Mouse (Mus musculus) gastrocnemius, postnatal 25 days (tissue): ENCODE results near the gene Gm960. TPM values are rescaled to one million over a fixed set of nuclear protein-coding genes. Genes with fewer than 3 reads are reported as not detected.

Experiments
- DNase-seq: peaks from one replicate; pipeline ENCODE4 v3.0.0; 2022
- total RNA-seq, 2 experiments: library from RNA; stranded (reverse); gene quantifications; 1 replicate in 1 of 2; 2 replicates in 1 of 2; pipeline ENCODE4 v1.2.3; 2021

The Gm960 gene
- total RNA-seq, 2 experiments from 2014 or later = not detected

- no peak for DNase-seq
Observed at GRCm38 (mm10) chr19:4712156-4712780, 13.8 kb upstream of the Gm960 start.

DNA sequence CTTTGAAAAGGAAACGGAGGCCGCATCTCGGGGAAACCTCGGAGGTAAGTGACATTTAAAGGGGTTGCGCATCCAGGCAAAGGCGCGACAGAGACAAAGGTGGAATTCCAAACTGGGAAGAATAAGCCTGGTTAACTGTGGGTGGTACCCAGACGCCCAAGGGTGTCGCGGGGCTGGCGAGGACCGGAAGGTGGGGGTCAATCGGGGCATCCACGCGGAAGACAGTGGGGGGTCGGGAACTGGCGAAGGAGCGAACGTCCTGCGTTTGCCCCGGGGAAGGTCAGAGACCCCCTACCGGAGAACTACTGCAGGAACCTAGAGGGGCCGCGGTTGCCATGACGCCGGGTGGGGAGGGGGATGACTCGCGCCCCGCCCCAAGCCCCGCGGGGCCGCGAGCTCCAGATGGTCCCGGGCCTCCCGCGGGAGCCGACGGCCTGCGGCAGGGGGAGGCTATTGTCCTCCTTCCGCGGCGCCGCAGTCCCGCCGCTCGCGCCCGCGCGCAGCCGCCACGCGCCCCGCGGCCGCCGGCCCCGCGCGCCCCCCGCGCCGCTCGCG lies 13.2 kb upstream of the Gm960 start:
- DNase-seq = no peak

DNA sequence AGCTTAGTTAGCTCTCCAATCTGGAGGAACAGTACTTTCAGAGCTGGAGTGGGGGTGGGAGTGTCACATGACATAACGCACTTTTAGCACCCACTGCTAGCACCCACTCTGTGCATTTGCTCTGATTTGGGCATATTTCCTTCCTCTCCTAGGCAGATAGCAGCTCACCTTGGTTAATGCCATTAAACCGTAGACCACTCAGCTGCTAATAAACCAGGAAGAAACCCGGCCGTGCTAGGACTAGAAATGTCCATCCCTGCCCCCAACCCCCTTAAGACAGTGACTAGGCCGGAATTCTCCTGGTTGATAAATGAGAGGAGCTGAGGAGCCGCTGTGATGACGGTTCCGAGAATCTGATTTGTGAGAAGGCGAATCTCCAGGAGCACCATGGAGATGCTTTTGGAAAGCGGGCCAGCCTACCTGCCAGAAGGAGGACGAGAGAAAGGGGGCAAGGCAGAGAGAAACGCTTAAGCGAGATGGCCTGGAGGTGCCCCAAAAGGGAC lies 12.7 kb upstream of the Gm960 start, which contains the start of gene Sptbn2:
Gene Sptbn2, plus strand, starts transcription at position 70 of the 503 bp plus-strand sequence.
- no peak for DNase-seq

DNA sequence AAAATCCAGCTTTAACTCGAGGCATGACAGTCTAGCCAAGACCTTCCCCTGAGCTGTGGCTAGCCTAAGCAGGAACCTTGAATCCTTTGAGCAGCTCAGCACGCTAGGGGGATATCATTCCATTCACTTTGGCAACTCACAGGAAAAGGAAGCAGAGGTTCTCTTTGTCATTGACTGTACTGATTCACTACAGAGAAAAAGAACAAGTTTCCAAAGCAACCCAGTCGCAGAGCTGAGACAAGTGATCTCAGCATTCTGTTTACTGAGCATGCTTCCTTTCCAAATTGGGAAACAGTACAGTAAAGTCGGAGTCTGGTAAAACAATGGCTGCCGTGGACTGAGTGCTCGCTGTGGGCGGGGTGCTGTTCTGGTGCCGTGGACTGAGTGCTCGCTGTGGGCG lies 10.3 kb upstream of the Gm960 start:
- no peak for DNase-seq

DNA sequence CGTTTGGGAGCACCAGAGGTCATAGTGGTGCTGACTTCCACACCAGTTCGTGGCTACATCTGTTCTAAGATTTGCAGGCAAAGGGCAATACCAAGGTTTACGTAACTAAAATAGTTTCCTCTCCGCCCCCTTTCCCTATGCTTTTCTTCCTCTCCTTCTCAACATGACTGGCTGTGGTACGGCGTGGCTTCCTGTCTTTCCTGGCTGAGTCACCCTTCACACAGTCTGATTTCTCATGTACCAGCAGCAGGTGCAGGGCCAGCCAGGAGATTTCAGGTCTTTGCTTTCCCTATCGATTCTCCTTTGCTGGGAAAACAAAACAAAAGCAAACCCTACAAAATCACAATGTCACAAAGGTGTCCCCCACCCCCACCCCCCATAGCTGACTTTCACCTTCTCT lies 2.8 kb upstream of the Gm960 start:
- no peak for DNase-seq

- DNase-seq = no peak
Observed at GRCm38 (mm10) chr19:4700656-4701055, 2.2 kb upstream of the Gm960 start.

- no peak for DNase-seq
Observed at GRCm38 (mm10) chr19:4699821-4700220, 1.4 kb upstream of the Gm960 start.

DNA sequence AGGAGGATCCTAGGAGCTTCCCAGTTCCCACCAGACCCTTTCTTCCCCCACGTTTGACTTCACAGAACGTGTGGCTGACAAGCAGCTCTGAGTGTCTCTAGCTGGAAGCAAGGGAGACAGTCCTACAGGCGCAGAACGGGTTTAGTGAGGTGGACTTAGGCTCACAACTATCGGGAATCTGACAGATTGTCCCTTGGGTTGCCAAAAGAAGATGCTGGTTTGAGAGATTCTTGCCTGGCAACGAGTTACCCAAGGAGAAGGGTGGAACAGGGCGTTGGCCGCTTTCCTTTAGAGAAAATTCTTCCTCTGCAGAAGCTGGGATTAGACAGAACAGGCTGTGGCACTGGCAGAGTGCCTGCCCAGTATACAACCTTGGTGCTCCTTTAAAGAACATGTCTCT lies 388 bp upstream of the Gm960 start:
- DNase-seq = no peak

DNA sequence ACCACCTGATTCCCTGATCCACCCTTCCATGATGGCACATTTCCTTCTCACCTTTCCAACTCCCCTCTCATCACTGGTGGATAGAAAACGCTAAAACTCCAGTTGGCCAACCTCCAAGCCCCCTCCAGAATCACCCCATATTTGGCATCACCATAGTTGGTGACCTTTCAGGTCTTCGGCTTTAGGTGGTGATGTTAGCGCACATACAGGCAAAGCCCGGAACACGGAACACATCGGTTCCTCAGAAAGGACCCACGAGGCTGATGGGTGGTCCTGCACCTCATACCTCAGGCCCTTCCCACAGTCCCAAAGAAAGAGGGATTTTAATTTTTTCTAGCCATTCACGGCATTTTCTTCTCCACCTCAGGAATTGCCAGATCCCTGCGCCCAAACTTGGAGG lies 747 bp downstream of the Gm960 start:
- DNase-seq = no peak

- DNase-seq = no peak
Observed at GRCm38 (mm10) chr19:4697121-4697520, 1.3 kb downstream of the Gm960 start.

GRCm38 (mm10) chr19:4694346-4694745 lies 4.1 kb downstream of the Gm960 start:
- no peak for DNase-seq

- DNase-seq = no peak
Observed at GRCm38 (mm10) chr19:4672401-4672800, 26.1 kb downstream of the Gm960 start.

DNA sequence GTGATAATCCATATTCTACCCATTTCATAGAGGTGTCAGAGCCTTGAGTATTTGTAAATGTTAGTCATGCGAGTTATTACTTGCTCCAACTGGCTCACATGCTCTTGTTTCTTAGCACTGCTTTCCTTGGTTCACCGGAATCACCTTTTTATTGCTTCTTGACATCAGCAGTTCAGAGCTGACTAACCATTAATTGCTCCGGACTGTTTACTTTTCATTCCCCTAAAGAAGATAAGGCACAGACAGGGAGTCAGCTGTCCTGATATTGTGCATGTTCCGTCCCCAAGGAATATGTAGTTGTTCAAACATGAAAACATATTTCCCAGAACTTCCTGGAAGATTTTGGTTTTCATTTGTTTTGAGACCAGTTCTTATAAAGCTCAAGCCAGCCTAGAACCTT lies 27.7 kb downstream of the Gm960 start:
- no peak for DNase-seq

- no peak for DNase-seq
Observed at GRCm38 (mm10) chr19:4666815-4667214, 31.7 kb downstream of the Gm960 start.

GRCm38 (mm10) chr19:4658156-4658555 lies 40.3 kb downstream of the Gm960 start:
- DNase-seq = no peak

DNA sequence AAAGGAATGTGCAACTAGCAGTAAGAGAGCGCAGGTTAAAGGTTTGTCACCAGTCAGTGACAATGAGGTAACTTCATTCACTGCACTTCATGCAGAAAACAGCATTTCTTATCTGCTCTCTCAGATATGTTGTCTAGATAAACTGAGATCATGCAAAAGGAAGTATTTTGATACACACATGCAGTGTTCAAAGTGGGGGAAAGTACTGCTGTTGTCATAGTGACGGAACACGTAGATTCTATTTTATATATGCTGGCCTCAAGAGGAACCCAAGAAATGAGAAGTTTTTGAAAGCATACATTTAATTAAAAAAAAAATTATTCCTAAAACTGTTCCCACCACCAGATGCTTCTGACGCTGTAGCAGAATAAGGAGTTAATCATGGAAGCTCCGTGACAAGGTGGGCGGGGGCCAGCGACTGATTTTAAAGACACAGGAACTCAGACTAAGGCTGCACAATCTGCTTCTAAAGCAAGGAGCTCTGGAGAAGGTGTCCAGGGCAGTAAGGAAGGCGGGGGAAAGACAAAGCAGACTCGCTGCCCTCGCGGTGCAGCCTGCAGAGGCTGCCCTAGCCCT lies 51.5 kb downstream of the Gm960 start:
- DNase-seq = no peak

- DNase-seq = no peak
Observed at GRCm38 (mm10) chr19:4644271-4644670, 54.2 kb downstream of the Gm960 start.

GRCm38 (mm10) chr19:4635986-4636385 lies 62.5 kb downstream of the Gm960 start:
- DNase-seq = no peak

DNA sequence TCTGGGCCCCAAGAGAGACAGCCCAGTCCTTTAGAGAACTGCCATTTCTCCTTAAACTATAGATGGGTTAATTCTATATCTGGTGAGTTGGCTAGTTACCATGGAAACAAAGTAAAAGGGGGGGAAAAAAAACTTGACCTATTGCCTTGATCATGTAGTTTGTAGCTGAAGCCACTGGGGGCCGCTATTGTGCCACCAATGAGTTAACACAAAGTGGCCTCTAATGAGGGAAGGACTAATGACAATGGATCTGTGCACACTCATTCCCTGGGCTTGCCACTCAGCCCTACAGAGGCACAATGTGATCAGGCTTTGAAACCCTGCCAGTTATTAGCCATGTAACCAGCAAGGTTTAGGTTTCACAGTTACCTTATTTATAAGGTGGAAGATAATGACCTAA lies 69.6 kb downstream of the Gm960 start:
- no peak for DNase-seq

DNA sequence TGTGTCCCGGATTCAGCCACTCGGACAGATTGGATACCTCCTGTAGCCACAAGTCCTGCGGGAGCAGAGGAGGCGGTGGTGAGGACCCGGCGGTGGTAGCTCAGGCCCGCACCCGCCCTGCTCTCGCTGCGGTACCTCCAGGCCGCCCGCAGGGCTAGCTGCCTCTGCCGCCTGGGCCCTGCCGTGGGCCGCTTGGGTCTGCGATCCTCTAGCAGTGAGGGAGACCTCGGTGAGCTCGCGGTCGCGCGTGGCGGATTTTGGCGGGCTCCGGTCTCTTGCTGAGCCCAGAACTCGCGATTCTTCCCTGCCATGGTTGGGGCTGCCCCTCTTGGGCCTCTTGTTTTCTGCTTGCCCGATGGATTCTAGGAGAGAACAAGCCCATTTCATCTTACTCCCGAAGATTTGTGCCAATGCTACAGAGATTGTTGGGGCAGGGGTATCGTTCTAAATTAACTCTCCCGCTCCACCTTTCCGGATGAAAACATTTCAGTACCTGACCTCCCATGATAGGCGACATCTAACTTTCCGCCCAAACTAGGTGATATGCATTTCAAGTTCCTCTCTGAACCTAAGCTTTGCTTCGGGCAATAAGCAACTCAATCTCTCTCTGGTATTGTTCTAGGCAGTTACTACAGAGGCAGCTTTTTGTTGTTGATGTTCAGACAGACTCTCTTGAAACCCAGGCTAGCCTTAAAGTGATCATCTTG lies 72.5 kb downstream of the Gm960 start:
- DNase-seq = no peak

GRCm38 (mm10) chr19:4625179-4625828 lies 73.2 kb downstream of the Gm960 start, which contains the start of gene Rce1:
Rce1 (minus strand) TSS chr19:4625641.
- DNase-seq = peak; percentile 88

DNA sequence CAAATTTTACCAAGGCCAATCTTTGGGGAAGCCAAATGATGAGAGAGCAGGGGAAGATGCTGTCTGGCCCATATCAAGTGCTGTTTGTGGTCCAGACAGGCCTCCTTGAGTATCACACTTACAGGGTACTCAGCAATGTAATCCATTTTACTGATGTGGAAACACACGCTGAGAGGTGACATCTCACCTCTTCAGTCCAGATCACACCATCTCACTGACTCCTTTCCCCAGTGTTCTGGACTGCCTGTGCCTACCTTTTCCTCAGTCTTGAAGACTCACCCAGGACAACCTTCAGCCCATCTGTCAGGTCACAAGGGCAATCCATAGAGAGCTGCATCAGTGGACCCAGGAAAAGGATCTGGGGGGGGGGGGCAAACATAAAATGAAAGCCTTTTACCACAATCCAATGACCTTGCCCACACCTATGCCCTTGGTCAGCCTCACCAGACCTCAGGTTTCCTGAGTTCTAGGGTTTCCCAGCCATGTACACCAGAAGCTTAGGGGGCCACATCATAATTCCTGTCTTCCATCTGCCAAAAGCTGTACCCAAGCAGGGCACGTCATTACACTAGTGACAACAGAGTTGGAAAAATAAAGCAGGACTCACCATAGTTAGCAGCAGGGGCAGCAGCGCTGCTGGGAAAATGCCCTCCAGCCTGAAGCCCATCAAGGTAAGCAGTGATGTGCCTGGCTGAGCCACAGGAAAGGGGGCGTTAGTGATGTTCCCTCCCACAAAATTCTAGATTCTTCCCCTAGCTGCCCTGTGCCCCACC lies 73.9 kb downstream of the Gm960 start:
- DNase-seq = no peak
